Mouse (Mus musculus) urinary bladder, postnatal 36 days (tissue): Measurements from ENCODE around the gene Lrrn4.
A peak's percentile ranks its signal among the peaks of the same experiment; 100 is the strongest.

Experiments
- DNase-seq, 2 experiments: peaks; one replicate each; pipeline ENCODE4 v3.0.0; 2022; ENCODE audit warnings: low spot score in 2 of 2, mixed read lengths in 1 of 2

The Lrrn4 gene

DNA sequence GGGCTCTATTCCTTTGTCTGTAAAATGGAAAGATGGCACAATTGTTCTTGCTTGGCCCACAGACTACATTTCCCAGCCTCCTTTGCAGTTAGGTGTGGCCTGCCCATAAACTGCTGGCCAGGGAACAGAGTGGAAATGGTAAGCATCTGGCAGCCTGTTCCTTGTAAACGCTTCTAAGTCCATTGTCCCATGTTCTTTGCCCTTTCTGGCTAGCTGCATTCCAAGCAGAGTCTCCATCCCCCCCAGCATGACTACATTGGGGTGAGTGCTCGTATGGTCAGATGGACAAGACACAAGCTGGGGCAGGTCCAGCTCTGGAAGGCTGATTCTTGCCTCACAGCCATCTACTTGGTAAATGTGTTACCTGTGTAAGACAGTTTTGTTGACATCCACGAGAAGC is 9.0 kb downstream of the Lrrn4 start:
- no peak for DNase-seq

- no peak for DNase-seq
These were observed 10.4 kb downstream of the Lrrn4 start for GRCm38 (mm10) chr2:132870286-132870685.

DNA sequence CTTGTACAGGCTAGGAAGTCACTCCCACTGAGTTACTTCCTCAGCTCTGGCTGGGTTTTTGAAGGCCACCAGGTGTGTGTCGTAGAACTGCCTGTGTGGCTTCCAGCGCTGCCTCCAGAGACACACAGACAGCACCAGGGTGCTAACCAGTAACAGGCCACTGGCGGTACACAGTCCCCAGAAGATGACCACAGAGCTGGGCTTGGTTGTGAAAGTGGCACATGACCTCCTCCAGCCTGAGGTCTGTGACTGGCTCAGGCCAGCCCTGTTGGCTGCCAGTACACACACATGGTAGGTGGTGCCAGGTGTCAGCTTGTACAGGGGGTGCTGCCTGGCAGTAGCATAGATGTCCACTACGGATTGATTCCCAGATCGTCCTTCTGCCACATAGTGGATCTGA is 11.0 kb downstream of the Lrrn4 start:
- no peak for DNase-seq

DNA sequence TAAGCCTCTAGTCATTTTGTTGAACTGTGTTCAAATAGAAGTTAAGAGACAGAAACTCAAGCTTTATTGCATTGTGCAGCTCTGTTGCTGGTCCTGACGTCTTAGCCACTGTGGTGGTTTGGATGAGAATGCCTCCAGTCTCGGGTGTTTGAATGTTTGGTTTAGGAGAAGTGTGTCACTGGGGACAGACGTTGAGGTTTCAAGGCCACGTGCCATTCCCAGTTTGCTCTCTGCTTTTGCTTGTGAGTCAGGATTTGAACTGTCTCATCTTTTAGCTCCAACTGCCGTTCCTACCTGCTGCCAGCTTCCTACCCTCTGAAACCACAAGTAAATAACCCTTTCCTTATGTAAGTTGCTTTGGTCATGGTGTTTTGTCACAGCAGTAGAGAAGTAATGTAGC is 13.2 kb downstream of the Lrrn4 start:
- DNase-seq = no peak

- no peak for DNase-seq
These were observed 17.4 kb downstream of the Lrrn4 start for GRCm38 (mm10) chr2:132863325-132863724.

- no peak for DNase-seq
These were observed 19.2 kb downstream of the Lrrn4 start for GRCm38 (mm10) chr2:132861456-132861855.

- no peak for DNase-seq
These were observed 20.3 kb downstream of the Lrrn4 start for GRCm38 (mm10) chr2:132860435-132860834.

GRCm38 (mm10) chr2:132856333-132856732 is 24.4 kb downstream of the Lrrn4 start:
- no peak for DNase-seq

DNA sequence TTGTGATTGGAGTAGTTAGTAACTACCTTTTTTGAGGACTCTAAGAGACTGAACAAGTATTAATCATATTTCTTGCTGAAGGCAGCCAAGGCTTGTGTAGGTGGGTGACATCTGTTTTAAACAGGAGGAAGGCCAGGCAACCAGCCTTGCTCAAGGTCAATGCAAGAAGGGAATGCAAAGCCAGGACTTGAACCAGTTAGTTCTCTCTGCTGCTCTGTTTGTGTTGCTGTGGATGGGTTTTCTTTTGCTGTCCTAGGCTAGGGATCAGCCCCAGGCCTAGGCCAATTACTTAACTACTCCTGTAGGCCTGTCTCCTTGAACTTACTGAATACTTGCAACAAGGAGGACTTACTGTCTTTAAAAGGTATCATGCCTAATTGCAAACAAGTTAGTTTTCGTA is 27.6 kb downstream of the Lrrn4 start:
- no peak for DNase-seq

DNA sequence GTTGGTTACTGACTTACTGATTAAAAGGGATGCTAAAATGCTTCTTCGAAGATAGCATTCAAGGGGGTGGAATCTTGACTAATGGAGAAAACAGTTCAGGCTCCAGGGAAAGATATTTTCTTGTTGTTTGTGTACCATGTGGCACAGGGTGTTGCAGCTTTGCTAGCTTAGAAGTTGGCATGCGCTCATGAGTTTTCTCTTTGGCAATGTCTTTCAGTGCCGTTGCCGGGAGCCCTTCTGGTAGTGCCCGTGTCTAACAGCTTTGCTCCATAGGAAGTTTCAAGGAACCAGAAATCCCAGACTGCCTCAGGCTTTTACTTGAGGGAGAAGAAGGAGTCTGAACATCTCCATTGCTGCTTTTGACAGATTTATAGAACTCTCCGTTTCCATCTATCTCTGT is 31.6 kb downstream of the Lrrn4 start:
- DNase-seq = no peak

DNA sequence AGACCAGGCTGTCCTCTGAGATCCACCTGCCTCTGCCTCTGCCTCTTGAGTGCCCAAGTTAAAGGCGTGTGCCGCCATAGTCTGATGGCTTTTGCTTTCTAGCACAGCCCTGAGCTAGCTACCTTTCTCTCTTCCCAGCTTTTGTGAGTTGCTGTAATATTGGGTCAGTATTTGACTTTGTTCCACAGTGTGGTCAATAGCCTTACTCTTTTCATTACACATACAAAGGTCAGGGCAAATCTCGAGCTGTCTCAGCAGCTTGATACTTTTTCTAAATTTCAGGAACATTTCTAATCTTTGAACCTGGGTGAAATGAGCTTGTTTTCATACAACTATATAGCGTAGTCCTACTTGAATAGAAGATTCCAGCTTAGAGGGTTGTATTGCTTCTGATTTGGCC is 32.3 kb downstream of the Lrrn4 start:
- no peak for DNase-seq

DNA sequence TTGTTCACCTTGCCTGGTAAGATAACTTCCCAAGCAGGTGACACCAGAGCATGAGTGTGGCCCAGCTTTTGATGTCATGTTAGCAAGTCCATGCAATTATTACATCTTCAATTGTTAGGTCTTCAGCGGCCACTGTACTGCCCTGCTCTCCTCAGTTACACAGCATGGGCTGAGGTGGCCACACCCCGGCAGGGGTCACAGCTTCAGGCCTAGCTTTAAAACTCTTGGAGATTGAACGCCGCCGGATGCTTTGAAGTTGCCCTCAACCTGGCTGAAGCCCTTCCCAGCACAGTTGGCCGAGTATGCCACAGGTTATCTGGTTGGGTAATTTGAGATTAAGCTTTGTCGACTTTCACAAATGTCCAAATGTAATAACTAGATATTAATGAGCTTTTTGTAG is 33.1 kb downstream of the Lrrn4 start:
- no peak for DNase-seq

DNA sequence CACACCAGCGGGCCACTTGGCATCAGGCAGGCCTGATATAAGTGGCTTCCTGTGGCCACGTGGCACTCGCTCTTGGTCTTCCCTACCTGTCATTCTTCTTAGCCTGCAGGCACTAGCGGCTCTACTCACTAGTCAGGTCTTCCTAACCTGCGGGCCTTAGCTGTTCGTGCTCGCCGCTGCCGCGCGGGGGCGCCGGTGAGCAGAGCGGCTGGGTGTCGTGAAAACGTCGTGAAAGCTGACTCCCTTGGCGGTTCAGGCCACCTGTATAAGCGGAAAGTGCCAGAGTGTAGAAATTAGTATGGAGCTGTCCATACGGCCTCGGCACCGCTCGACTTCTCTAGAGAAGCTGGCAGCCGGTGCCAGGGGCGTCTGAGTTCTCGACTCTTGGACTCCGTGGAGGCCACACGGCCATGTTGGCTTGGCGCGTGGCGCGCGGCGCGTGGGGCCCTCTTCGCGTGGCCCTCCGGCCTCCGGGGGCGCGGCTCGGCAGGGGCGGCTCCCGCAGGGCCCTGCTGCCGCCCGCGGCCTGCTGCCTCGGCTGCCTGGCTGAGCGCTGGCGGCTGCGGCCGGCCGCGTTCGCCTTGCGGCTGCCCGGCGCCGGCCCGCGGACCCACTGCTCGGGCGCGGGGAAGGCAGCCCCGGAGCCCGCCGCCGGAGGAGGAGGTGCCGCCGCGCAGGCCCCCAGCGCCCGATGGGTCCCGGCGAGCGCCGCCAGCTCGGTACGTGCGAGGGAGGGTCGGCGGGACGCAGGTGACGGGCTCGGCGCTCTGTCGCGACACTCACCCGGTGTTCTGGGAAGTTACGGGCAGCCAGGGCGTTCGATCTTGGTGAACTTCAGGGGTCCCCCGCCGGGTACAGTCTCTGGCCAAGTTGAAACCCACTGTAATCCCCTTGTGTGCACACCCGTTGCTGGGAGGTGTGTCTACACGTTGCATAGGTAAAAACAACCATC is 34.0 kb downstream of the Lrrn4 start, which contains the start of gene Crls1:
Crls1 (plus strand) TSS at position 260 of the 952 bp plus-strand sequence.
- DNase-seq = peak; percentile 97 to 99

GRCm38 (mm10) chr2:132841071-132841470 is 39.6 kb downstream of the Lrrn4 start:
- no peak for DNase-seq
